Mouse (Mus musculus): ENCODE data around the gene Gcsh. TPM values are rescaled to one million over a fixed set of nuclear protein-coding genes. Genes with fewer than 3 reads are reported as not detected.

The Gcsh gene
- polyA plus RNA-seq, 1 experiment from 2014 or later, result 203 TPM

DNA sequence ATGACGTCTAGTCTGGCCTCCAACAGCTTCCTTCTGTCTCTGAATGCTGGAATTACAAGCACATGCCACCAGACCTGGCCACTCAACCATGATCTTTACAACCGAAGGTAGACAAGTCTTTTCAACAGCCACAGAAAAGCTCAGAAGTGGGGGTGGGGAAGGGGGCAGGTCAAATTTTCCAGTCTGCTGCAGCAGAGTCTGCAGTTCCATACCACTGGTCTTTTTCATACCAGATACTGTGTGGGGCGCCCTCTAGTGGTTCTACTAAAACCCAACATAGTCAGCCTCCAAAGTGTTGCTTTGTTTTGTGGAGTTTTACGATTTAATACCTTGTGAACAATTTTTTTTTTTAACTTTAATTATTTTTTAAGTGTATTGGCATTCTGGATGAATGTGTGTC is 13.2 kb downstream of the Gcsh start:
- H3K9ac ChIP-seq (replicated peaks; ENCODE audit: low read length), result no peak overlapping the region
- peaks cover 19% of the 10 kb centered on the region; the same call in 1 of the 2 replicates for H3K36me3 ChIP-seq (ENCODE audit: insufficient read depth, low read length)
- 0 out of 2 replicates have a peak overlapping the region, but pooled peaks have one; percentile 16 for H3K4me2 ChIP-seq (replicated peaks; ENCODE audit: low read depth, low read length)
- 14% methylated on average over 4 of the region's 4 CpGs for WGBS
- H3K27me3 ChIP-seq (ENCODE audit: insufficient read depth, low read length), result no peaks in the 10 kb centered on the region
- peaks cover 18% of the 10 kb centered on the region for H3K4me1 ChIP-seq (ENCODE audit: insufficient read depth, low read length)
- H3K9me3 ChIP-seq (ENCODE audit: low read length), result no peaks in the 10 kb centered on the region
- H3K4me3 ChIP-seq (ENCODE audit: low read length), result no peak overlapping the region
- ATAC-seq (ENCODE audit: low FRiP score, low TSS enrichment), result no peak
- H3K27ac ChIP-seq (ENCODE audit: low read length), result 0 out of 2 replicates have a peak overlapping the region, but pooled peaks have one; percentile 30

DNA sequence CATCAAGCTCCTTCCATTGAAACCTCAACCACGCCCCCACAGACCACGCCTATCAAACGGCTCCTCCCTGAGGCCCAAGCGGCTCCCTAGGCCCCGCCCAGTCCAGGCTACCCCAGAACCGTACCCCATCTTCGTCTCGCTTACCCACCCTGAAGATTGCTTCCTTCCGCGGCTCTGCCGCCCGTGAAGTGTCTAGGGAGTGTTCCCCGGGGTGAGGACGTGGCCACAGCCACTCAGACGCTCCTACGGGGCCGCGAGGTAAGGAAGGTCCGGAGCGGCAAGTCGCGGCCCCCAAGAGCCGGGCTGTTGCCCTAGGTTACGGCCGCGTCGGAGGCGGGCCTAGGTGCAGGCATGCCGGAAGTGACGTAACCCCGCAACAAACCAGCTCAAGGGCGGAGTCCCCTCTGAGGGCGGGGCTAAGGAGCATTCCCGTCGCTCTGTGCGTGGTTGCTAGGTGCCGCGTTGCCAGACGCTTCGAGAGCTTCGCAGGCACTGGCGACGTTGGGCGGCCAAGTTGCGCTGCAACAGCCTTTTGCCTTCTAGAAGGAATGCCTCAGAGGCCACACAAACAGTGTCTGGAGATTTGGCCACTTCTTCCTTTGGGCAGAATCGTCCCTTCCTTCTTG is 14.6 kb downstream of the Gcsh start, which contains the start of gene 1700030J22Rik:
Gene 1700030J22Rik, minus strand, starts transcription at position 329 of the 626 bp plus-strand sequence.
- peak; percentile 97 for ATAC-seq (ENCODE audit: low FRiP score, low TSS enrichment)
- Histone ChIP-seq H3K27ac (ENCODE audit: low read length) (peak within 1 kb of the TSS; percentile 20; the same call in 1 of the 2 replicates), H3K9me3 (ENCODE audit: low read length) (no peaks in the 10 kb centered on the region), H3K9ac (replicated peaks; ENCODE audit: low read length) (peak within 1 kb of the TSS; percentile 58), H3K27me3 (ENCODE audit: insufficient read depth, low read length) (no peaks in the 10 kb centered on the region), H3K36me3 (ENCODE audit: insufficient read depth, low read length) (peaks cover 14% of the 10 kb centered on the region; the same call in 1 of the 2 replicates), H3K4me3 (ENCODE audit: low read length) (peak within 1 kb of the TSS; percentile 85), H3K4me2 (replicated peaks; ENCODE audit: low read depth, low read length) (peak within 1 kb of the TSS; percentile 76), H3K4me1 (ENCODE audit: insufficient read depth, low read length) (peaks cover 18% of the 10 kb centered on the region)
- WGBS, result under 1% methylated on average over 46 of the region's 46 CpGs

DNA sequence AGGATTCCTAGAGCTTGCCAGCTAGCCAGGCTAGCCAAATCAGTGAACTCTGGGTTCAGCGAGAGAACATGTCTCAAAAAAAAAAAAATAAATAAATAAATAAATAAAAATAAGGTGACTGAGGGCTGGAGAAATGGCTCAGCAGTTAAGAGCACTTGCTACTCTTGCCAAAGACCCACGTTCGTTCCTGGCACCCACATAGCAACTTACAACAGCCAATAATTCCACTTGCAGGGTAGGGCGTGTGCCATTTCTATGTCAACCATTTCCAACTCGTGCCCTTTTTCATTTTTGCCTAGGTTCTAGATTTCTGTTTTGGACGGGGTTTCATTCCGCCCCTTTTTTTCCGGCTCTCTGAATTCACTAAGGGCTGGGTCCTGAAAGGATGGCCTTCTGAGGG is 15.3 kb downstream of the Gcsh start:
- Histone ChIP-seq H3K9ac (replicated peaks; ENCODE audit: low read length) (peak overlapping the region; percentile 55), H3K27me3 (ENCODE audit: insufficient read depth, low read length) (no peaks in the 10 kb centered on the region), H3K4me3 (ENCODE audit: low read length) (peak overlapping the region; percentile 85), H3K4me2 (replicated peaks; ENCODE audit: low read depth, low read length) (peak overlapping the region; percentile 76), H3K27ac (ENCODE audit: low read length) (no peak overlapping the region), H3K4me1 (ENCODE audit: insufficient read depth, low read length) (peaks cover 18% of the 10 kb centered on the region), H3K36me3 (ENCODE audit: insufficient read depth, low read length) (peaks cover 8% of the 10 kb centered on the region; the same call in 1 of the 2 replicates), H3K9me3 (ENCODE audit: low read length) (no peaks in the 10 kb centered on the region)
- 29% methylated on average over 8 of the region's 8 CpGs for WGBS
- ATAC-seq (ENCODE audit: low FRiP score, low TSS enrichment), result no peak

DNA sequence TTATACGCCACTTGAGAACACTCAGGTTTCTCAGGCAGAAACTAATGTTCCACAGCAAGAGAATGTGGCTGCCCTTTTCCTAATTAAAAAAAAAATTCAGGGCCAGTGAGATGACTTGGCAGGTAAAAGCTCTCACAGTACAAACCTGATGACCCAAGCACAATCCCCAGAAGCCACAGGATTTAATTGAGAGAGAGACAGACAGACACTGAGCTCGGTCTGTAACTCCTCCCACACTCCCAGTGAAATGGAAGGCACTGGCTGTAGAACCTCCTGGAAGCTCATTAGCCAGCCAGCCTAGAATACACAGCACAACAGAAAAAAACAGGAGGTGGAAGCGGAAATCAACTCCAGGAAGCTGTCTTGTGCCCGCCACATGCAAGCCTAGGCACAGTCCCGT is 17.7 kb downstream of the Gcsh start:
- Histone ChIP-seq H3K27me3 (ENCODE audit: insufficient read depth, low read length) (no peaks in the 10 kb centered on the region), H3K9me3 (ENCODE audit: low read length) (no peaks in the 10 kb centered on the region), H3K27ac (ENCODE audit: low read length) (no peak overlapping the region), H3K4me2 (replicated peaks; ENCODE audit: low read depth, low read length) (peak overlapping the region; percentile 17), H3K9ac (replicated peaks; ENCODE audit: low read length) (peak overlapping the region; percentile 10; the same call in 1 of the 2 replicates), H3K4me3 (ENCODE audit: low read length) (no peak overlapping the region), H3K4me1 (ENCODE audit: insufficient read depth, low read length) (peaks cover 18% of the 10 kb centered on the region), H3K36me3 (ENCODE audit: insufficient read depth, low read length) (no peaks in the 10 kb centered on the region)
- no peak for ATAC-seq (ENCODE audit: low FRiP score, low TSS enrichment)
- WGBS, result 39% methylated on average over 5 of the region's 5 CpGs

DNA sequence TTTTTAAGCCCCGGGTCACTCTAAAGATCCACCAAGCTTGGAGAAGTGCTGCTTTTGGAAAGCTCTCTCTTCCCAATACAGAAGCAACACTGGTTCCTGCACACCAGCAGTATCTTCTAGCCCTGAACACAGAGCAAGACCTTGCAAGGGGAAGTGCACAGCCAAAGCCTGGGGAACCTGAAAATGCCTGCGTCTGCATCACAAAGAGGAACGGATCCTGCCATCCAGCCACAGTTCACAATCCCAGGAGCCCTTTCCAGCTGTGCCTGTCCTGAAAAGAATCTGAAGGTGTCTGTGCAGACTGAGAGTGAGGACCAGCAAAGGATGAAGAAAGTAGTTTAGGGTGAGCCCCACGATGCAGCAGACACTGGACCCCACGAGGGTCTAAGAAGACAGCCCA is 18.3 kb downstream of the Gcsh start:
- H3K27ac ChIP-seq (ENCODE audit: low read length), result no peak overlapping the region
- peaks cover 17% of the 10 kb centered on the region for H3K4me1 ChIP-seq (ENCODE audit: insufficient read depth, low read length)
- H3K9ac ChIP-seq (replicated peaks; ENCODE audit: low read length), result 0 out of 2 replicates have a peak overlapping the region, but pooled peaks have one; percentile 10
- H3K4me3 ChIP-seq (ENCODE audit: low read length), result no peak overlapping the region
- ATAC-seq (ENCODE audit: low FRiP score, low TSS enrichment), result no peak
- H3K9me3 ChIP-seq (ENCODE audit: low read length), result no peaks in the 10 kb centered on the region
- no peaks in the 10 kb centered on the region for H3K27me3 ChIP-seq (ENCODE audit: insufficient read depth, low read length)
- H3K4me2 ChIP-seq (replicated peaks; ENCODE audit: low read depth, low read length), result peak overlapping the region; percentile 17; the same call in 1 of the 2 replicates
- no peaks in the 10 kb centered on the region for H3K36me3 ChIP-seq (ENCODE audit: insufficient read depth, low read length)
- 39% methylated on average over 5 of the region's 5 CpGs for WGBS

DNA sequence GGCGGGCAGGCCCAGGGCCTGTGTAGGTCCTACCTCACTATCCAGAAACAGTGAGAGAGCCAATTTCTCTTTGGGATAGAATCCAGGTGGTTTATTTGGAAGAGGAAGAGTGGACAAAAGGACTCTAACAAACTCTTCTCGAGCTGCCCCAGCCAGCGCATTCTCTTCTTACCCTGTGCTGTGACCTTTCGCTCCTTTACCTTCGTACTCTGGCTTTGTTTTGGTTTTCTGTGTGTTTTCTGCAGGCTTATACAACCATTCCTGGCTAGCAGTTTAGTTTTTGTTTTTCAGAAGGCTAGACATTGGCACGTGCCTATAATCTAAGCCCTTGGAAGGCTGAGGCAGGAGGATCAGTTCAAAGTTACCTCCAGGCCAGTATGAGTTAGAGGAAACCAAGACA is 23.8 kb downstream of the Gcsh start:
- Histone ChIP-seq H3K9me3 (ENCODE audit: low read length) (no peaks in the 10 kb centered on the region), H3K36me3 (ENCODE audit: insufficient read depth, low read length) (no peaks in the 10 kb centered on the region), H3K27ac (ENCODE audit: low read length) (no peak overlapping the region), H3K9ac (replicated peaks; ENCODE audit: low read length) (no peak overlapping the region), H3K4me2 (replicated peaks; ENCODE audit: low read depth, low read length) (no peak overlapping the region), H3K27me3 (ENCODE audit: insufficient read depth, low read length) (no peaks in the 10 kb centered on the region), H3K4me1 (ENCODE audit: insufficient read depth, low read length) (no peaks in the 10 kb centered on the region), H3K4me3 (ENCODE audit: low read length) (no peak overlapping the region)
- ATAC-seq (ENCODE audit: low FRiP score, low TSS enrichment), result no peak
- 82% methylated on average over 6 of the region's 6 CpGs for WGBS

DNA sequence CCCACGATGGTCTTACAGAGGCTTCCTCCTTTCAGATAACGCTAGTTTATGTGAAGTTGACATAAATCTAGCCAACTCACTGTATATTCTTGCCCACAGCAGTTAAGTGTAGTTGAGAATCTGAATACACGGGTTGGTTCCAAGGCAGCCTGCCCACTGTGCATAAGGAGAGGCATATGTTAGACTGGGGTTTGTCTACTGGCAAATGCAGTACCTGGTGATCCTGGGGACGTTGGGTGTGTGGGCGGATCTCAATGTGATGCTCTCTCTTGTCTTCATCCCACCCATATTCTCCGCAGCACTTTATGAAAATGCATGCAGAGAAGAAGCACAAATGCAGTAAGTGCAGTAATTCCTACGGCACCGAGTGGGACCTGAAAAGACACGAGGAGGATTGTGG is 38.9 kb downstream of the Gcsh start:
- 91% methylated on average over 9 of the region's 9 CpGs for WGBS
- H3K4me3 ChIP-seq (ENCODE audit: low read length), result no peak overlapping the region
- 0 out of 2 replicates have a peak, but pooled peaks cover 3% of the 10 kb centered on the region for H3K4me1 ChIP-seq (ENCODE audit: insufficient read depth, low read length)
- H3K27me3 ChIP-seq (ENCODE audit: insufficient read depth, low read length), result no peaks in the 10 kb centered on the region
- H3K27ac ChIP-seq (ENCODE audit: low read length), result no peak overlapping the region
- no peak overlapping the region for H3K9ac ChIP-seq (replicated peaks; ENCODE audit: low read length)
- H3K9me3 ChIP-seq (ENCODE audit: low read length), result no peaks in the 10 kb centered on the region
- peaks cover 39% of the 10 kb centered on the region for H3K36me3 ChIP-seq (ENCODE audit: insufficient read depth, low read length)
- H3K4me2 ChIP-seq (replicated peaks; ENCODE audit: low read depth, low read length), result no peak overlapping the region
- ATAC-seq (ENCODE audit: low FRiP score, low TSS enrichment), result no peak

DNA sequence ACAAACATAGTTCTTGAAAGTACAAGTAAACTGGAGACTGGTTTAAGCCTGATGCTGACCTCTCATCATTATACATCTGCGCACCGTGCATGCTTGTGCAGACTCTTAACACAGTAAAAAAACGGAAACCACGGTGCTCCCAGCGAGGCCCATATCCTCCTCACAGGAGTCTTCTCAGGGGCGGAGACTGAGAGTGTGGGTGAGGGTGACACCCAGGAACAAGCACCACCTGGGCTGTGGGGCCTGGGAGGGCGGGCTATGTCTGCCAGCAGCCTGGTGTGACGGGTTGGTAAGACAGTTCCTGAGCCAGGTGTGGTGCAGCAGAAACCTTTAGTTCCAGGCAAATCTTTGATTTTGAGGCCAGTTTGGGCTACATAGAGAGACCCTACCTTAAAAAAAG is 40.9 kb downstream of the Gcsh start:
- WGBS, result 84% methylated on average over 8 of the region's 8 CpGs
- ATAC-seq (ENCODE audit: low FRiP score, low TSS enrichment), result no peak
- Histone ChIP-seq H3K4me3 (ENCODE audit: low read length) (no peak overlapping the region), H3K4me2 (replicated peaks; ENCODE audit: low read depth, low read length) (no peak overlapping the region), H3K27me3 (ENCODE audit: insufficient read depth, low read length) (no peaks in the 10 kb centered on the region), H3K9me3 (ENCODE audit: low read length) (no peaks in the 10 kb centered on the region), H3K27ac (ENCODE audit: low read length) (no peak overlapping the region), H3K9ac (replicated peaks; ENCODE audit: low read length) (no peak overlapping the region), H3K4me1 (ENCODE audit: insufficient read depth, low read length) (0 out of 2 replicates have a peak, but pooled peaks cover 3% of the 10 kb centered on the region), H3K36me3 (ENCODE audit: insufficient read depth, low read length) (peaks cover 34% of the 10 kb centered on the region)

DNA sequence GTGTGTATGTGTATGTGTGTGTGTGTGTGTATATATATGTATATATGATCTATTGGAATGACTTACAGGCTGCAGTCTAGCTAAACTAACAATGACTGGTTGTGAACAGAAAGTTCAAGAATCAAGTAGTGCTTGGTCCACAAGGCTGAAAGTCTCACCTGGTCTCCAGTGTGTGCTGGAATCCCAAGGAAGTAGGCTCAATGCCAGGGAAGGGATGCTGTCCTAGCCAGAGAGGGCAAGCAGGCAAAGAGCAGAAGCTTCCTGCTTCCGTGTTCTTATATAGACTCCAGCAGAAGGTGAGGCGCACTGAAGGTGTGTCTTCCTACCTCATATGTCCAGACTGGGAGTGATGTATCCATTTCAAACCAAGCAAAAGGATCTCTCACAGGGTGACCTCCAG is 41.6 kb downstream of the Gcsh start:
- Histone ChIP-seq H3K4me1 (ENCODE audit: insufficient read depth, low read length) (0 out of 2 replicates have a peak, but pooled peaks cover 5% of the 10 kb centered on the region), H3K9me3 (ENCODE audit: low read length) (no peaks in the 10 kb centered on the region), H3K27ac (ENCODE audit: low read length) (no peak overlapping the region), H3K27me3 (ENCODE audit: insufficient read depth, low read length) (no peaks in the 10 kb centered on the region), H3K4me3 (ENCODE audit: low read length) (no peak overlapping the region), H3K36me3 (ENCODE audit: insufficient read depth, low read length) (peaks cover 28% of the 10 kb centered on the region), H3K9ac (replicated peaks; ENCODE audit: low read length) (no peak overlapping the region), H3K4me2 (replicated peaks; ENCODE audit: low read depth, low read length) (no peak overlapping the region)
- no peak for ATAC-seq (ENCODE audit: low FRiP score, low TSS enrichment)
- WGBS, result 83% methylated on average over 2 of the region's 2 CpGs

DNA sequence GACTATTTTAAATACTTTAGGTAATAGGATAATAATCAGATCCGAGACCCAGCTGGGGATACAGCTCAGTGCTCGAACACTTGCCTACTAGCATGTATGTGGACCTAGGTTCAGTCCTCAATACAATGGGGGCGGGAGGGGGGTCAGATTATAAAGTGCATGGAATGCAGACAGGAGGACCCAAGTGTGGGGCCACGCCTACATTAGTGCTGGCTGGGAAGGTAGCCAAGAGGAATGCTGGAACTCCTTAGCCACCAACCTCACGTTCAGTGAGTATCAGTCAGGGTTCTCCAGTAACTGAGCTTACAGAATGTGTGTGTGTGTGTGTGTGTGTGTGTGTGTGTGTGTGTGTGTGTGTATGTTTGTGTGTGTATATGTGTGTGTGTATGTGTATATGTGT is 42.0 kb downstream of the Gcsh start:
- no peak overlapping the region for H3K4me2 ChIP-seq (replicated peaks; ENCODE audit: low read depth, low read length)
- ATAC-seq (ENCODE audit: low FRiP score, low TSS enrichment), result peak; percentile 65; the same call in 1 of the 2 replicates
- 62% methylated on average over 5 of the region's 5 CpGs for WGBS
- no peaks in the 10 kb centered on the region for H3K9me3 ChIP-seq (ENCODE audit: low read length)
- H3K4me3 ChIP-seq (ENCODE audit: low read length), result no peak overlapping the region
- H3K36me3 ChIP-seq (ENCODE audit: insufficient read depth, low read length), result peaks cover 23% of the 10 kb centered on the region
- 0 out of 2 replicates have a peak, but pooled peaks cover 5% of the 10 kb centered on the region for H3K4me1 ChIP-seq (ENCODE audit: insufficient read depth, low read length)
- H3K27me3 ChIP-seq (ENCODE audit: insufficient read depth, low read length), result no peaks in the 10 kb centered on the region
- H3K27ac ChIP-seq (ENCODE audit: low read length), result no peak overlapping the region
- no peak overlapping the region for H3K9ac ChIP-seq (replicated peaks; ENCODE audit: low read length)
